Mouse (Mus musculus) sigmoid colon, adult 10 weeks (tissue): ENCODE data around the gene Gtpbp3. TPM values are rescaled to one million over a fixed set of nuclear protein-coding genes. Genes with fewer than 3 reads are reported as not detected.

Experiments used
- polyA plus RNA-seq: library from polyadenylated mRNA; stranded (reverse); fragments of 350-450 nt; fragmentation: Illumina TruSeq; extraction: RNeasy Lipid Tissue Mini Kit (QIAGEN cat#74804); gene quantifications from one replicate; pipeline ENCODE4 v1.2.3, GENCODE M21; 2014; ENCODE audit warnings: low read depth, low replicate concordance

Gene Gtpbp3
- 2.2 TPM for polyA plus RNA-seq

GRCm38 (mm10) chr8:71487691-71488445 is at the start of gene Gtpbp3:
Gtpbp3 (plus strand) TSS chr8:71488103.

GRCm38 (mm10) chr8:71463188-71464033 is 24.5 kb upstream of the Gtpbp3 start, which contains the start of gene Abhd8:
Abhd8 (minus strand) TSS chr8:71463655.

GRCm38 (mm10) chr8:71464513-71465500 is 23.1 kb upstream of the Gtpbp3 start, which contains the start of gene Mrpl34:
Mrpl34 (plus strand) TSS chr8:71464959.

GRCm38 (mm10) chr8:71468916-71469315 is 19.0 kb upstream of the Gtpbp3 start, which contains the start of gene Dda1:
Dda1 (plus strand) TSS chr8:71469199.

GRCm38 (mm10) chr8:71485142-71486135 is 2.5 kb upstream of the Gtpbp3 start, which contains the start of gene Ano8:
Ano8 (minus strand) TSS chr8:71485963.

GRCm38 (mm10) chr8:71511644-71512043 is 23.7 kb downstream of the Gtpbp3 start, which contains the start of gene Plvap:
Plvap (minus strand) TSS chr8:71511752.

GRCm38 (mm10) chr8:71525226-71526050 is 37.5 kb downstream of the Gtpbp3 start, which contains the start of gene Ccdc194:
Ccdc194 (minus strand) TSS chr8:71525711.

GRCm38 (mm10) chr8:71537028-71537867 is 49.3 kb downstream of the Gtpbp3 start, which contains the start of gene Bst2:
Bst2 (minus strand) TSS chr8:71537456.

GRCm38 (mm10) chr8:71542632-71543343 is 54.9 kb downstream of the Gtpbp3 start, which contains the start of gene Mvb12a:
Mvb12a (plus strand) TSS chr8:71542922.

Other genes starting within 250 kb of the Gtpbp3 start
- 3.0 TPM for gene Myo9b, start 215.4 kb upstream of the Gtpbp3 start, polyA plus RNA-seq
- gene Haus8, start 215.2 kb upstream of the Gtpbp3 start, polyA plus RNA-seq, result 5.1 TPM
- 3.3 TPM for gene Use1, start 121.3 kb upstream of the Gtpbp3 start, polyA plus RNA-seq
- 4.4 TPM for gene Ocel1, start 116.8 kb upstream of the Gtpbp3 start, polyA plus RNA-seq
- 3.3 TPM for gene Nr2f6, start 106.1 kb upstream of the Gtpbp3 start, polyA plus RNA-seq
- gene Ushbp1, start 92.3 kb upstream of the Gtpbp3 start, polyA plus RNA-seq, result 1.1 TPM
- gene Babam1, start 91.2 kb upstream of the Gtpbp3 start, polyA plus RNA-seq, result 9.8 TPM
- 1.8 TPM for gene Ankle1, start 82.1 kb upstream of the Gtpbp3 start, polyA plus RNA-seq
- 0.32 TPM for gene Abhd8, start 24.4 kb upstream of the Gtpbp3 start, polyA plus RNA-seq
- 8.3 TPM for gene Mrpl34, start 23.1 kb upstream of the Gtpbp3 start, polyA plus RNA-seq
- 2.8 TPM for gene Dda1, start 18.9 kb upstream of the Gtpbp3 start, polyA plus RNA-seq
- gene Ano8, start 2.1 kb upstream of the Gtpbp3 start, polyA plus RNA-seq, result 2.6 TPM
- gene Plvap, start 23.6 kb downstream of the Gtpbp3 start, polyA plus RNA-seq, result 2.2 TPM
- gene Ccdc194, start 37.6 kb downstream of the Gtpbp3 start, polyA plus RNA-seq, result not detected
- 1.5 TPM for gene Bst2, start 49.4 kb downstream of the Gtpbp3 start, polyA plus RNA-seq
- gene Mvb12a, start 54.8 kb downstream of the Gtpbp3 start, polyA plus RNA-seq, result 3.3 TPM
- not detected for gene Tmem221, start 70.8 kb downstream of the Gtpbp3 start, polyA plus RNA-seq
- gene Nxnl1, start 78.5 kb downstream of the Gtpbp3 start, polyA plus RNA-seq, result not detected
- 2.5 TPM for gene Slc27a1, start 80.8 kb downstream of the Gtpbp3 start, polyA plus RNA-seq
- 0.76 TPM for gene Pgls, start 104.1 kb downstream of the Gtpbp3 start, polyA plus RNA-seq
- 1.0 TPM for gene Fam129c, start 109.5 kb downstream of the Gtpbp3 start, polyA plus RNA-seq
- 44.9 TPM for gene Colgalt1, start 122.9 kb downstream of the Gtpbp3 start, polyA plus RNA-seq
- gene Unc13a, start 183.7 kb downstream of the Gtpbp3 start, polyA plus RNA-seq, result 0.35 TPM
- not detected for gene Jak3, start 188.2 kb downstream of the Gtpbp3 start, polyA plus RNA-seq
- not detected for gene Insl3, start 201.1 kb downstream of the Gtpbp3 start, polyA plus RNA-seq
- 169 TPM for gene B3gnt3, start 213.7 kb downstream of the Gtpbp3 start, polyA plus RNA-seq
- gene Fcho1, start 237.6 kb downstream of the Gtpbp3 start, polyA plus RNA-seq, result 0.38 TPM